Mouse (Mus musculus) heart, adult 9 months (tissue): Measurements from ENCODE around the gene Mettl8.

Experiments
- DNase-seq, 2 experiments: peaks; one replicate each; pipeline ENCODE4 v3.0.0; 2022; ENCODE audit warnings: low spot score in 2 of 2

Mettl8 gene

DNA sequence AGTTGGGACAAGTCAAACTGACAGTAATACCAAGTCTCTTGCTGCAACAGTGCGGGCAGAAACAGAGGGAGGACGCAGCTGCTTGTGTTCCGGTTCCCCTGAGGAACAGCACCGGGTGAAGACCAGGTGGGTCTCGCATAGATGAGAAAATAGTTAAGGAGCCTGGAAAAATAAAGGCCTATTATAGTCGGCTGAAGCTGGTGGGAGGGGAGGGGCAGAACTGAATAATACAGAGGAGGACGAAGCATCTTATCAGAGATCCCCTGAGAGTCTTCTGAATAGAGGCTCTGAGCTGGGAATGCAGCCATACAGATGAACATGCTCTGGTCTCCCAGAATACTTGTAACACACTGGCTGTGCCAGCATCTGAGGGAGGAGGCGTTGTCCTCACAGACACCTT is 21.4 kb downstream of the Mettl8 start:
- DNase-seq, result peak; percentile 52 to 53

DNA sequence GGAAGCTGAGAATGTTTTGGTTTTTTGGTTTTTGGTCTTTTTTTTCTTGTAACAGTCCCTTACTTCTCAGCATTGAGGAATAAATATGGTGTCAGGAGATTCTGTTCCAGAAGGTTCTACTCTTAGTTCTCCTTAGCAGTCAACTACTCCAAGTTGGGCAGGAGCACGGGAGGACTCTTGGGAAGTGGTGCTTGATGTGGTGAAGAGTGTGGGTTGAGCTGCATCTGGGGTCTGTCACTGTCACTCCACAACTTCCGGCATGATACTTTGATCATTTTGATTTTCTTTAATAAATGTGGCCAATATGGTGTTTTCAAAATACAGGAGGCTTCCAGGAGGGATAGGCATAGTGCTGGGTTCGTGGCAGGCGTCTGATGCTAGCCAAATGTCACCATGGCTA is 22.4 kb downstream of the Mettl8 start:
- no peak for DNase-seq

- no peak for DNase-seq
Measured at GRCm38 (mm10) chr2:71031973-71032794, 23.2 kb downstream of the Mettl8 start.

- DNase-seq, result no peak
Measured at GRCm38 (mm10) chr2:71030663-71031062, 24.7 kb downstream of the Mettl8 start.

DNA sequence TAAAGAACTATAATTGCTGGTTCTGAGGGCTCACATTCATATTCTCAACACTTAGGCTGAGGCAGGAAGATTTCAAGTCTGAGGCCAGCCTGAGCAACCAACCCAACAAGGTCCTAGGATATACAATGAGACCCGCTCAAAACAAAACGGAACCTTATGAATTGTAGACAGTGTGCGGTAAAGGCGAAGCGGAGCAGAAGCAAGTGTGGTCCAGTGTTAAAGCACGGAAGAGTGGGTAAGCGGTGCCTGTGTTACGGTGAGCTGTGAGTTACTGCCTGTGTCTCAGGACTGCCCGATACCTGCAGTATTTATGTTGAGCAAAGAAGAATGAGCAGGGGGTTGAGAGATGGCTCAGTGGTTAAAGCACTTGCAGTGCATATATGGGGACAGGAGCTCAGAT is 27.8 kb downstream of the Mettl8 start:
- DNase-seq, result no peak

GRCm38 (mm10) chr2:71026787-71027186 is 28.6 kb downstream of the Mettl8 start:
- DNase-seq, result no peak

DNA sequence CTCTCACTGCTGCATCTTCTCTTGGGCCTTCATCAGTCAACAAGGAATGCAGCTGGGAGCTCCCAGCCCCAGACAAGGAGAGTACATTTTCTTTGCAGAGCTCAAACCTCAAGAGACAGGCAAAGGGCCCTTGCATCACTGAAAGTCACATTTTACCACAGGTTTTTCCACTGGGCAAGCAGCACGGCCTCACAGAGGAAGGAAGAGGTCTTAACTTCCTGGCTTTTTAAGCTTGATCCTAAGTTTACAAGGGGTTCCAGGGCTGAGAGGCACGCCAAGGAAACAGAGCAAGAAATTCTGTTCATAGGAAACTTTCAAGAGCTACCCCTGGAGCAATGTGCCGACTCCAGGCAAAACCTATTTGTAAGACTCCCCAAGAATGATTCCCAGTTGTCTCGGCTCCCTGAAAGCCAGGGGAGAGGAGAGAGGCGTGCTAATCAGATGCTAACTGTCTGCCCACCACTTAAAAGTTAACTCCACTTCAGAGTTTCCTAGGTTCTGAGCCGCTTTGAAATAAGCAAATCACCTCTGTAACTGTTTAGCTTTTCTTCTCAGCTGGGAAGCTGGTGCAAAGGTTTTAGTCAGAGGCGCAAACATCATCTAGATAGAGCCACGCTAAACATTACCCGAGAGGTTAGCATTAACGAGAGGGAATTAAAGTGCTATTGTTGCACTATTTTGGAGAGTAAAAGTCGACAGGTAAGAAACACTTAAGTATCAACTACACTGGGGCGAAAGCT is 29.6 kb downstream of the Mettl8 start:
- DNase-seq, result no peak

GRCm38 (mm10) chr2:71023986-71024385 is 31.4 kb downstream of the Mettl8 start:
- no peak for DNase-seq

- DNase-seq, result no peak
Measured at GRCm38 (mm10) chr2:71022991-71023390, 32.4 kb downstream of the Mettl8 start.

- no peak for DNase-seq
Measured at GRCm38 (mm10) chr2:71020674-71021073, 34.7 kb downstream of the Mettl8 start.

- no peak for DNase-seq
Measured at GRCm38 (mm10) chr2:71019704-71020375, 35.5 kb downstream of the Mettl8 start.

- DNase-seq, result no peak
Measured at GRCm38 (mm10) chr2:71019277-71019676, 36.1 kb downstream of the Mettl8 start.

DNA sequence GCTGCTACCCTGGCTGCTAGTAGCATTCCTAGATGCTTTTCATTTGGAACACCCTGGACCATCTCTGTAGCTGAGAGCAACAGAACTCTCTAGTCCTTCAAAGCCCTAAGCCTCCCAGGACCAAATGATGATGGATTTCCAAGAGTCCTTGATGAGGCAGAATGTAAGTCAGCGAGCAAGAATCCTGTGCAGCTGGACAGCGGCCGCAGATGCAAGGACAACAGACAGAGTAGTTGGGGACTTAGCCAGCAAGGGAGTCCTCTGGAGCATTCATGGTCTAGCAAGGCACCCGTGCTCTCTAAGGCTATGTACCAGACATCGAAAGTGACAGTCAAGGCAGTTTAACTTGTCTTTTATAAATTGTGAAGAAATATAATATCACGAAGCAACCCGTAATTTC is 41.9 kb downstream of the Mettl8 start:
- DNase-seq, result no peak

DNA sequence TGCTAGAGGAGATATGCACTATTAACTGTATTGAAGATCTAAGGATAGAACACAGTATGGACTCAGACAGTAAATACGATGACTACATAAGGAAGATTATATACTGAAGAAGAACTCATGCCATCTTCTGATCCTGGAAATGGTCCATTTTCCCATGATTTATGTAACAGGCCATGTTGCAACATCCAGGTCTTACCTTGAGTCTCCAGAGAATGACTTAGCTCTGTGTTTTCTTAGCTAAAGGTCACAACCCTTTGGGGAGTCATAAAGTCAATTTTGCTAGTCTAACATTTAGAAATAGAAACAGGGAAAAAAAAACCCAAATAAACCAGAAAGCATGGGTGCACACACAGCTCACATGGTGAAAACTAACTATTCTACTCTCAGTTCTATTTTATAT is 43.6 kb downstream of the Mettl8 start:
- DNase-seq, result no peak

DNA sequence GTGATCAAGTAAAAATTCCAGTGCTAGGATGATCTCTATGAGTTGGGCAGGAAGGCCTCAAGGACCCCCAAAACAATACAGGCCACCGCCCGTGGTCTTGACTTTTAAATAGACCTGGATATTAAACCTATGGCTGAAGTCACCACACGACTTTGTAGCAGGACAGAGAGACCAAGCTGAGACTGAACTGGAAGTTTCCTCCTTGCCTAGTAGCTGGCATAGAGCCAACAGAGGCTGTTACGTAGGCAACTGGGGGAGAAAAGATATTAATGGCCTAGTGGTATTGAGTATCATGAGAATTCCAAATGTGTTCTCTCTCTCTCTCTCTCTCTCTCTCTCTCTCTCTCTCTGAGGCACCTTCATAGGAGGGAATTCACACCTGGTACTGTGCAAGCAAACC is 51.0 kb downstream of the Mettl8 start:
- no peak for DNase-seq

DNA sequence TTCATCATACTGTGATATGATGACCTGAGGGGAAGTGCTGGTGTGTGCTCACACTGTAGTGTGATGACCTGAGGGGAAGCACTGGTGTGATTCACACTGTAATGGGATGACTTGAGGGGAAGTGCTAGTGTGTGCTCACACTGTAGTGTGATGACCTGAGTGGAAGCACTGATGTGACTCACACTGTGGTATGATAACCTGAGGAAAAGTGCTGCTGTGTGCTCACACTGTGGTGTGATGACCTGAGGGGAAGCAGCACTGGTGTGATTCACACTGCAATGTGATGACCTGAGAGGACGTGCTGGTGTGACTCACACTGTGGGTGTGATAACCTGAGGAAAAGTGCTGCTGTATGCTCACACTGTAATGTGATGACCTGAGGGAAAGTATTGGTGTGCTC is 52.9 kb downstream of the Mettl8 start:
- DNase-seq, result no peak

DNA sequence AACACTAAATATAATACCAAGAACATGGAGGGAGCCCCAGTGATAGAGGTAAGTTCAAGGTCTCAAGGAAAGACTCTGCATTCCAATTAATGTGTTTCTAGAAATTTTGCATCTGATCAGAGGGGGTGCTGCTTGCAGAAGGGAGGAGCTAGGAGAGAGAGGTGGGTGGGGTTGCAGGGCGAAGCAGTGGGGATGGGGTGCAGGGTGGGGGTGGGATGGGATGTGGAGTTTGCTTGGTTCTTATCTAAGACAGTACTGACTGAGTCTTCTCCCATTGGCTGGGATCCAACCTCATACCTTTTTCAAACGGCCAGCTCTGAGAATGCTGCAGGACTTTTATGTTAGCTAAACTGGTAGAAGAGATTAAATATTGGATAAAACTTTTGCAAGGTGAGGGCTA is 56.6 kb downstream of the Mettl8 start:
- DNase-seq, result no peak

DNA sequence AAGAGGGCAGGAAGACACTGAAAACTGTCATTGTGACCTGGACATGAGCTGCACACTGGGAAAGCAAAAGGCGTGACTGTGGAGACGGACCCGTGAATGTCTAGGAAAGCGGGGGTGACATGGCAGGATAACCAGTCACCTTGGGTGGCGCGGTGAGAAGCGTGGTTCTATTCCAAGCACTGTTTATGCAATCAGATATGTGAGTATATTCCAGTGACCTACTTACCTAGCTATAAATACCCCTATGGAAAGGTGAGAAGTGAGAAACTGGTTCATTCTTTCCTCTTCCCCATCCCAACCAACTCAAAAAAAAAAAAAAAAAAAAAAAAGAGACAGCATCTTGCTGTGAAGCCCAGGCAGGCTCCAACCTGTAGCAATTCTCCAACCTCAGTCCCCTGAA is 58.9 kb downstream of the Mettl8 start:
- no peak for DNase-seq

DNA sequence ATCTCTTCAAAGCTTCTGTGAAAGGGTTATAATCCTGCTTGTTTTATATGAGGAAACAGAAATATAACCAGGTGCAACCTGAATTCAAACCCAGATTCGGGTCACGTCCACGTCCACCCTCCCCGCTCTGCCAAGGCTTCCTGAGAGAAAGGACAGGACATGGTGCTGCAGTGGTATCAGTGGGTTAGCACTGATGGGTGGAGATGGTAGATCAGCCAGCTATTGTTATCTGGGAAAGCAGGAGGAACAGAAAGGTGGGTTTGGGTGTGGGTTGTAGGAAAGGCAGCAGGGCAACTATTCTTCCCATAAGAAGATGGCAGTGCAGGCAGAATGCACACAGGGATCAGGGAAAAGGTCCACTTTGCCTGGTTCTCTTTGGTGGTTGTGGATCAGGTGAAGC is 59.5 kb downstream of the Mettl8 start:
- no peak for DNase-seq

DNA sequence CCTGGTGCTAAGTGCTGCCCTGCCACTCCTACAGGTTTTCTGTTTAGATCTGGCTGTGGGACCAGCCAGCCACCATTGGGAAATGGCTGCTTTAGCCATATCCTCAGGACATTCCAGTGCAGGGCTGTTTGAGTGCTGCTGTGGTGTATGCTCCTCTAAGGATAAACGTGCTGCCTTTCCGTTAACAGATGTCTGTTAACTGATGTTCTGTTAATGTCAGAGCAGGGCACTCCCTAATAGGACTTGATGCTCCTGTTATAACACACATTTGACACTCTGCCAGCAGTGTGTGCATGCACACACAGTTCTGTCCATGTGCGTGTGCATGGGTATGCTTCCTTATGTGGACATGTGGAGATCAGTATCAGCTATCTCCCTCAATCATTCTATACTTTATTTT is 61.6 kb downstream of the Mettl8 start:
- DNase-seq, result no peak

DNA sequence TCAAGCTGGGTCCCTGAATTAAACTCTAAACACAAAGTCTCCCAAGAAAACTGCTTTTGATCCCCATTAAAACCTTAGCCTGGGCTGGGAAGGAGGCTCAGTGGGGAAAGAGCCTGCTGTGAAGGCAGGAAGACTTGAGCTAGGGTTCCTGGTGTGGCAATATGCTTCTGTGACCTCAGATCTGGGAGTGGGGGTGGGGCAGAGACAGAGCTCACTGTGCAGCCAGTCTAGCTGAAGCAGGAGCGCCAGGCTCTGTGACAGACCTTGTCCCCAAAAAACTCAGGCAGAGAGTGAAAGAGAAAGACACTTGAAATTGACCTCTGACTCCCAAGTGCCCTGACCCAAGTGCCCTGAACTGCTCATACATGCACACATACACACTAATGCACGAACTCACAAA is 62.7 kb downstream of the Mettl8 start:
- no peak for DNase-seq

DNA sequence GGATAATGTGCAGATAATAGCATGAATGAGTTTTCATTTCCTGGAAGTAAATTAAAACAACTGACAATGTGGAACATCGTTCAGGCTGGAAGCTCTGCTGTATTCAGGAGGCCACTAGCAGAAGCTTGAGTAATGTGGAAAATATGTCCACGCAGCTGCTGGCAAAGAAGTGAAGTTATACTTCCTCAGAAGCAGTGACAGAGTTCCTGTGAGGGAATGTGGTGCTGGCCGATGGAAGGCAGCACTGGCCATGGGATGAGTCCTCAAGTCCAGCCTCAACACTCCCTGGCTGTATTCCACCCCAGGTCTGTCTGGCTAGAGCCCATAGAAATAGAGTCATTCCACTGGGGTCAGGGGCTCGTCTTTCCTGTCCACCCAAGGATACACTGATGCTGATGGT is 65.2 kb downstream of the Mettl8 start:
- peak; percentile 68 to 69 for DNase-seq
